Mouse (Mus musculus): ENCODE data around the gene Fshb. TPM values are rescaled to one million over a fixed set of nuclear protein-coding genes. Genes with fewer than 3 reads are reported as not detected.

Gene Fshb
- not detected for total RNA-seq (2021)

DNA sequence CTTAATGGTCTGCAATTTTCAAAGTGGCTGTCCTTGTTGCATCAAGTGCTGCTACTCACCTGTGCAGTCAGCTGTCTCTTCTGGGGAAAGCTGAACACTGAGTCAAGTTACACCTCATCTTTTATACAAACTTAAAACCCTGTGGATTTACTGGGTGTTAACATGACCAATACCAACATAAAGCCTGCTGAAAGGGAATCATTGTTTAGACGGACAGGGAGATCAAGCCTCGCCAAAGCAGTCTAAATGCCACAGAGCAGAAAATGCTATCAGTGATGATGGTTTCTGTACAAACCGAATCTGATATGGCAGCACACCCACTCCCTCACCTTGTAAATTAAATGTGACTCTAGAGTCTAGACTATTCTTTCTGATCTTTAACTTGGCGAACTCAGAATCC lies at the start of gene Fshb:
Gene Fshb (minus strand): TSS at position 101 of the 400 bp plus-strand sequence.
- intact Hi-C loops (cut with DNase I): no loop called here
- DNase-seq (ENCODE audit: low spot score): no peak

DNA sequence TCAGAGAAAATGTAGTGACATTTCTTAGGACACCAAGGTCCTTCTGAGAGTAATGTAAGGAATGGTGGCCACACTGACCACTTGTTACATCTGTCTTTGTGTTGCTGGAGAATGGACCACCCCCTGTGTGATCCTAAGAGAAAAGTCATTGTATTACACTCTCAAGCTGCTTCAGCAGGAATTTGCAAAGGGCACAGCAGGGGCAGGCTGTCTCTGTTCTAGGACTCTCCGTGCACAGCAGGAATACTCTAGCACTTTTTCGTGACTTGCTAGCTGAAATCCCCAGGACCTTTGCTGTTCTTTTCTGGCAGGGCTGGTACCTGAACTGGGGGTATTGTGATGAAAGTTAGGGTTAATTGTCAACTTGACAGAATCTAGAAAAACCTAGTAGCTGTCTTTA lies 24.8 kb upstream of the Fshb start:
- no peak for DNase-seq (ENCODE audit: low spot score)
- intact Hi-C loops (cut with DNase I): loop anchor here (5.0 kb wide), 1 partner anchor 783 kb away; no protein-coding TSS in a partner anchor

DNA sequence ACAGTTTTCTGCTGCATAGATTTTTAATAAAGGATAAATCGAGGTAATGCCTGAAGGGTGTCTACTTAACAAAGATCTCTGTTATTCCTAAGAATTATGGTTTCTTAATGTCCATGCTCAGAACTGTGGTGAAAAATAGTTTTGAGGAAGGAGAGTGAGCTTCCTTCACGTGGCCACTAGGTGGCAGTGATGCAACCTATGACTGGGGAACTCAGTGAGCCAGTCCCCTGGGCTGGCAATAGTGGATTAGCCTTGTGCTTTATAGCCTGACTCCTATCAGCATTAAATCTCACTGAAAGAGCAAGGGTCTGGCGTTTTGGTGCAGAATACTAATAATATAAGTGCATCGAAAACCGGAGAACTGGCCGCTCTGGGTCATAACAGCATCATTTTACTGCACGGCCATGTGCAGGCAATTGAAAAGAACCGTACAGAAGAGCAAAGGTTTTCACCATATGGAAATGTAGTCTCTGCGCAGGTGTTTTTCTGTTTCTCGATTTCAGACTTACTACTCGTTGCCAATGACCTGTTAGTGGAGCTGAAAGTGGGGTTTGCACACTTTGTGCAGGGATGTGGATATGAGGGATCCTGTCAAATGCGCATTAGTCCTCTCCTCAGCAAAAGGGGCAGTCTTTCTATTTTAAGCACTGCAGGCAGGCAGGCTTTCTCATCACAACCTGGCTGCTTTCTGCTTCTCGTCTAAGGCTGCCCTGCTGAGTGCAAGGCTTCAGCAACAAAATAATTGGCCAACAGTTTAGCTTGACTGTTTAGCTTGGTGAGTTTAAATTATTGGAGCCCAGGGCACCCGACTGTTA lies 23.8 kb upstream of the Fshb start:
- no peak for DNase-seq (ENCODE audit: low spot score)

DNA sequence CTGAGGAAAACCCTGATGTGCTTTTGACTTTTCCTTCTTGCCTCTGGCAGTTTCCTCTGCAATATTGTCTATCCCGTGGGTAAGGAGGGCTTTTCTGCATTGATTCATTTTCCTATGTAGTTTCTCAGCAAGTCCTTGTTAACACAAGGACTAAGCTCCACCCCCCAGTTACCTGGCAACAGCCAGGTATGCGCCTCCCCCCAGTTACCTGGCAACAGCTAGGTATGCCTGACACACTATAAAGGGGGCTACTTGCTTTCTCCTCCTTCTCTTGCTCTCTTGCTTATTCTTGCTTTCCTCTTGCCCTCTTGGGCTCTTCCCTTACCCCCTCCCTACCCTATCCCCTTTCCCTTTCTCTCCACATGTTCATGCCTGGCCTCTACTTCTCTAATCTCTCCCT lies 3.8 kb upstream of the Fshb start:
- DNase-seq (ENCODE audit: low spot score): no peak
- intact Hi-C loops (cut with DNase I): no loop called here

More for the DNA sequence above, 23.8 kb upstream of the Fshb start:
- intact Hi-C loops (cut with DNase I): loop anchor here (5.0 kb wide), 1 partner anchor 784 kb away; no protein-coding TSS in a partner anchor

DNA sequence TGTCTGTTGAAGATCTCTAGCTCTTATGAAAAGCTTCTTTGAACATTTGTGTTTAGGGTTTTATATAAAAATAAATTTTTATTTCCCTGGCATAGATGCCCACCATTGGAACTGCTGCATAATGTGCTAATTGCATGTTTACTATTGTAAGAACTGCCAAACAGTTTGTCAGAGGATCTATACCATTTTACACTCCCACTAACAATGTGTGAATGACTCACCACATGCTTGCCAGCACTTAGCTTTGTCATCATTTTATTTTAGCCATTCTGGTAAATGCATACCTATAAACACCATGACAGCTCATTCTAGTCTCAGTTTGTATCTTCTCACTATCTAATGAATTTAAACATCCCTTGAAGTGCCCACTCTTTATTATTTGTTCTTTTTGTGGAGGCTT lies 13.5 kb downstream of the Fshb start:
- no peak for DNase-seq (ENCODE audit: low spot score)
- intact Hi-C loops (cut with DNase I): no loop called here

DNA sequence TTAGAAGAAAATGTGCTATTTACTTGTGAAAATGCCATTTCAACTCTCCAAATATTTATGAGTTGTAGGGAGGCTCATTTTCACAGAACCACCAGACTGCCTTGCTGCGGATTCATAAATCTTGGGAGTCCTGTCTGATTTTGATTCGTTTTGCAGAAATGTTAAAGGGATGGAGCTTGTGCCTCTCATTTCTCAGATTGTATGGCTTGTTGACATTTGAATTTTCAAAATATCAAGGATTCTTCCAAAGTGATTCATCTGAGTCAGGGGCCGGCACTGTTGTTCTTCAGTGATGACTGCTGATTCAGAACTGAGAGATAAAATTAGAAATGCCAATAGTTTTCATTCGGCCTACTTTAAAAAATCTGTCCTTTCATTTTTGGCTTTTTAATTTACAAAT lies 18.6 kb downstream of the Fshb start:
- DNase-seq (ENCODE audit: low spot score): no peak
- intact Hi-C loops (cut with DNase I): no loop called here

DNA sequence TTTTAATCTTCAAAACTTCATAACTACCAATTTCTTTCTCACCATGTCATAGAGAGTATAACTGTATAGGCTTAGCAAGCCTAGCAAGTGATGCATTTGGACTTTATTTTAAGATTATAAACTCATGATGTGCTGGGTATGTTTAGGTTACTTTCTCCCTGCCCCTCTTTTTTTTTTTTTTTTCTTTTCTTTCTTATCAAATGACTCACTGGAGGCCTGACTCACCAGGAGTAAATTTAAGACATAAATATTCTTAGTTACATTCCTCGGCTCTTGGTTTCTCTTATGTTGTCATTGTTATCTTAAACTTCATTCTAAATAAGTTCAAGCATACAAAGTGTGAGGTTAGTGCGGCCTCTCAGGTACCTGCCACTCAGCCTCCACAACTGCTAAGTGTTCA lies 23.5 kb downstream of the Fshb start:
- intact Hi-C loops (cut with DNase I): no loop called here
- DNase-seq (ENCODE audit: low spot score): no peak

- no peak for DNase-seq (ENCODE audit: low spot score)
- intact Hi-C loops (cut with DNase I): no loop called here
Measured at GRCm38 (mm10) chr2:107024694-107025093, 34.8 kb downstream of the Fshb start.

GRCm38 (mm10) chr2:107022713-107023112 lies 36.7 kb downstream of the Fshb start:
- no peak for DNase-seq (ENCODE audit: low spot score)
- intact Hi-C loops (cut with DNase I): no loop called here

DNA sequence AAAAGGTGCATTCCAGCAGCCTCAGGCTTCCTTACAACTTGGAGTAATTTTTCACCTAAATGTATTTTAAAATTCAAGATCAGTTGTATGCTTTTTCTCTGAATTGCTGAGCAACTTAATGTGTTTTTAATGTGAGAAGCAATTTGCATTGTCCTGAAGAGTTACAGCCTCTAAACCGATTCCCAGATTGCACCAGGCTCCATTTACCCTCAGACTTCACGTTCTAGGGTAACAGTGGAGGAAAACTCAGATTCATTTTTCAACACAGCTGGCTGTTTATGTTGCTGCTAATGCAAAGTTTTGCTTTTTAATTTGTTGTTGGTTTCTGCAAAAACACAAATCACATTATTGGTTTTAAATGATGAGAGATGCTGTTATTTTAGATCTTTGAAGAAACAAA lies 40.1 kb downstream of the Fshb start:
- no peak for DNase-seq (ENCODE audit: low spot score)
- intact Hi-C loops (cut with DNase I): no loop called here

GRCm38 (mm10) chr2:107013161-107013560 lies 46.3 kb downstream of the Fshb start:
- no peak for DNase-seq (ENCODE audit: low spot score)
- intact Hi-C loops (cut with DNase I): no loop called here

DNA sequence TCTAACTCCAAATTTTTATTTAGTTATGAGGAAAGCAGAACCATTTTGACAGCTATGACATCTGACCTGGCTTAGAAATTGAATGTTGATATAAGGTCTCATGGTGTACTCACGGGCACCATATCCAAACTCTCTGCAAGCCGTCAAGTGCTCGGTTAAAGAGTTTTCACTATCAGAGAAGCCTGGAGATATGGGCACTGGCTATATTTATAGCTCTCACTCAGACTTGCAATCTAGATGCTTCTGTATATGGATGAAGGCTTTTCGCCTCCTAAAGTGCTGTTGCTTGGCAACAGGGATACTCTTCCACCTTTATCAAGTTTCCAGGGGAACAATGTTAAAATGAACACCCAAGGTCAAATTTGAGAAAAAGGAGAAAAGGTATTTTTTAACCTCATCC lies 47.1 kb downstream of the Fshb start:
- no peak for DNase-seq (ENCODE audit: low spot score)
- intact Hi-C loops (cut with DNase I): no loop called here

DNA sequence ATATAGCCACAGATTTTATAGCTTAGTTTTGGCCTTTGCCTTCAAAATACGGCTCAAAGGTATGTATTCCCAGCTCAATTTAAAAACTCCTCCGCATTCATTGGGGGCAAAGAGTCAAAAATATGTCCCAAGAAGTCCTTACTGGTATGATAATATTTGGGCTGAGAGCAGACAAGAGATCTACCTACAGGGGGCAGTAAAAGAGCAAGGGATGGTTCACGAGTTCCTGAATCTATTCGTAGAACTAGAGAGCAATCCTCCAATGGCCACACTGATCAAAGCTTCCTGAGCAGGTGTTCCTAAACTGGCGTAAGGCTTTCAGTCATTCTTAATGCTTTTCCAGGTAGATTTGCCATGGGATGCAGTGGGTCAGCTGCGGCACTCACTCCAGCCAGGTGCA lies 49.3 kb downstream of the Fshb start:
- no peak for DNase-seq (ENCODE audit: low spot score)
- intact Hi-C loops (cut with DNase I): no loop called here

DNA sequence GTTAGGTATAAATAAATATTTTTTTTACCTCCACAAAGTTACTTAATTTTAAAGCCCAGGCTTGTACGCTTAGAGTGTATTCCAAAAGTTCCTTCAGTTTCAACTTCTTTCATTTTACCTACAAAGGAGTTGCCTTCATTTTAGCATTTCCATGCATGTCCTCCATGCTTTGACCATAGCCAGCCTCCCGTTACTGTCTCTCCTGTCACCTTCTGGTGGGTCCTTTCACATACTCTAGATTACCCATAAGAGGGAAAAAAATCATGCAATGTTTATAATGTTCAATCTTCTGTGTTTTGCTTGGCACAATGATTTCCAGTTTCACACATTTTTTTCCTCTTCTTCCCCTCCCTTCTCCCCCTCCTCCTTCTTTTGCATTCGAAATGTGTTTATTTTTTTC lies 53.1 kb downstream of the Fshb start:
- DNase-seq (ENCODE audit: low spot score): no peak
- intact Hi-C loops (cut with DNase I): no loop called here

Other genes with a start within 250 kb of the Fshb start
- gene Arl14ep, start 85.2 kb downstream of the Fshb start, total RNA-seq (2021): 10 to 100 TPM; 10.4 to 11.0 TPM
- 1 to 10 TPM; 2.5 to 3.2 TPM for gene Kcna4, start 231.0 kb upstream of the Fshb start, total RNA-seq (2021)

Data from heart, postnatal 25 days (tissue).